Mouse (Mus musculus) cerebellum, adult 2 months (tissue): ENCODE measurements around the gene Gpatch4.

Experiments used
- CTCF ChIP-seq: fragments of 200-500 bp; IDR thresholded peaks from 2 replicates; pipeline ENCODE4 v1.5.1; 2011; ENCODE audit warnings: low read depth, mild to moderate bottlenecking, control low read depth, low read length, moderate library complexity, borderline replicate concordance; ENCODE audit not compliant: insufficient read depth
- POLR2A ChIP-seq: fragments of 200-500 bp; IDR thresholded peaks from 2 replicates; pipeline ENCODE4 v1.6.1; 2011; ENCODE audit warnings: low read length, control low read depth, borderline replicate concordance; ENCODE audit not compliant: insufficient read depth

DNA sequence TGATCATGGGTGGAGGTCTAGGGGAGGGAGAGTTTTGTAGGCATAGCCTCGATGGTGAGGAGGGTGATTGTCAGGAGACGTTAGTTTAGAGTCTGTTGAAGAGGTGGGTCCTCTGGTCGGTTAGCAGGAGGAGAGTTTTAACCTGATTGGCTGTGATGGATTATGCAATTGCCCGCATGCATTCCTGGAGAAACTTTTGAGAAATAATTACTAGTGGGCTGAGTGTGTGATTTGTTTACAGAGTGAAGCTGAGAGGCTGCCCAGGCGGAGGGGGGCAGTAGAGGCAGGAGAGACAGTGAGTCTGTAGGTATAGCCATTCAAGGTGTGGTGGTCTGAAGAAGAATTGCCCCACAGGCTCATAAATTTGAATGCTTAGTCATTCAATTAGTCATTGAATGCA is 9.4 kb upstream of the Gpatch4 start:
- no peak for TF ChIP-seq POLR2A
- TF ChIP-seq CTCF, result no peak
